Comparison of ENCODE assay signal across 7 mouse cellular contexts in the genomic region with DNA sequence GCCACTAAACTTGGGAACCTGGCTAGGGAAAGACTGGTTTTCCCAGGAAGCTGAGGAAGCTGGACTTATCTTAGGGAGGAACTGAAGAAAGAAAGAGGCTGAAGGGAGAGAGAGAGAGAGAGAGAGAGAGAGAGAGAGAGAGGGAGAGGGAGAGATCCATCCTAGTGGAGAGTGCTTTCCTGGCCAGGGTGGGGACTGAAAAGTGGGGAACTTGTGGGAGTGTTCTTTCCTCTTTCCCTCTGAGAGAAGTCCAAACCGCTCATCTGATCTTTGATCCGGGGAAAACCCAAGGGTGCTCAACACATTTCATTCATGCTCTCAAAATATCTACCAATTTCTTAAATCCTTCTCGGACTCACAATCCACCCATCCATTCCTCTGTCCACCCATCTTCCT. TPM values are rescaled to one million over a fixed set of nuclear protein-coding genes. Genes with fewer than 3 reads are reported as not detected.
DNase-seq lines count a peak whose midpoint lies in the region; ATAC-seq lines count a peak whose summit lies in the region.

No protein-coding gene starts in this region.

- H3K4me1 ChIP-seq in lung, embryonic 16.5 days (replicated peaks; ENCODE audit: control insufficient read depth, insufficient read depth, low read length): peaks cover 16% of the 10 kb centered on the region
- peaks cover 12% of the 10 kb centered on the region for H3K4me1 ChIP-seq in forebrain, embryonic 12.5 days
- peaks cover 20% of the 10 kb centered on the region for H3K4me1 ChIP-seq in limb, embryonic 15.5 days
- H3K4me1 ChIP-seq in stomach, embryonic 16.5 days (ENCODE audit: control insufficient read depth, insufficient read depth, low read length): 0 out of 2 replicates have a peak, but pooled peaks cover 9% of the 10 kb centered on the region

- no peaks in the 10 kb centered on the region for H3K36me3 ChIP-seq in lung, embryonic 16.5 days (ENCODE audit: control insufficient read depth, insufficient read depth, low read length)
- no peaks in the 10 kb centered on the region for H3K36me3 ChIP-seq in forebrain, embryonic 12.5 days (replicated peaks)
- H3K36me3 ChIP-seq in limb, embryonic 15.5 days: no peaks in the 10 kb centered on the region
- no peaks in the 10 kb centered on the region for H3K36me3 ChIP-seq in stomach, embryonic 16.5 days (ENCODE audit: control insufficient read depth, insufficient read depth, low read length)

- 23% methylated on average over 3 of the region's 3 CpGs for WGBS in lung, embryonic 16.5 days
- WGBS in forebrain, embryonic 12.5 days: 13% methylated on average over 3 of the region's 3 CpGs
- 19% methylated on average over 3 of the region's 3 CpGs for WGBS in limb, embryonic 15.5 days
- 24% methylated on average over 3 of the region's 3 CpGs for WGBS in stomach, embryonic 16.5 days

- no peaks in the 10 kb centered on the region for H3K27me3 ChIP-seq in lung, embryonic 16.5 days (ENCODE audit: control insufficient read depth, insufficient read depth, low read depth, low read length)
- H3K27me3 ChIP-seq in forebrain, embryonic 12.5 days: peaks cover 31% of the 10 kb centered on the region
- H3K27me3 ChIP-seq in limb, embryonic 15.5 days: no peaks in the 10 kb centered on the region; the same call in 1 of the 2 replicates
- H3K27me3 ChIP-seq in stomach, embryonic 16.5 days (ENCODE audit: control insufficient read depth, insufficient read depth, low read length): no peaks in the 10 kb centered on the region

- peak overlapping the region; percentile 53 for H3K4me3 ChIP-seq in lung, embryonic 16.5 days (ENCODE audit: low read length)
- peak overlapping the region; percentile 41 for H3K4me3 ChIP-seq in forebrain, embryonic 12.5 days (replicated peaks)
- peak overlapping the region; percentile 52 for H3K4me3 ChIP-seq in limb, embryonic 15.5 days
- peak overlapping the region; percentile 60 for H3K4me3 ChIP-seq in stomach, embryonic 16.5 days (replicated peaks; ENCODE audit: low read length)

- peak overlapping the region; percentile 47 for H3K27ac ChIP-seq in lung, embryonic 16.5 days (ENCODE audit: low read length)
- no peak overlapping the region for H3K27ac ChIP-seq in forebrain, embryonic 12.5 days
- peak overlapping the region; percentile 78 for H3K27ac ChIP-seq in limb, embryonic 15.5 days
- peak overlapping the region; percentile 39; the same call in 1 of the 2 replicates for H3K27ac ChIP-seq in stomach, embryonic 16.5 days (ENCODE audit: low read length)

- peak overlapping the region; percentile 60 for H3K4me2 ChIP-seq in lung, embryonic 16.5 days (ENCODE audit: low read depth, low read length)
- peak overlapping the region; percentile 75 for H3K4me2 ChIP-seq in forebrain, embryonic 12.5 days
- H3K4me2 ChIP-seq in limb, embryonic 15.5 days: peak overlapping the region; percentile 81
- H3K4me2 ChIP-seq in stomach, embryonic 16.5 days (ENCODE audit: low read depth, low read length): peak overlapping the region; percentile 82

- peak overlapping the region; percentile 66 for H3K9ac ChIP-seq in lung, embryonic 16.5 days (ENCODE audit: low read length)
- H3K9ac ChIP-seq in forebrain, embryonic 12.5 days: peak overlapping the region; percentile 49
- no peak overlapping the region for H3K9ac ChIP-seq in limb, embryonic 15.5 days
- peak overlapping the region; percentile 71 for H3K9ac ChIP-seq in stomach, embryonic 16.5 days (ENCODE audit: low read length)

- no peaks in the 10 kb centered on the region for H3K9me3 ChIP-seq in lung, embryonic 16.5 days (ENCODE audit: control insufficient read depth, low read length)
- no peaks in the 10 kb centered on the region for H3K9me3 ChIP-seq in forebrain, embryonic 12.5 days
- no peaks in the 10 kb centered on the region for H3K9me3 ChIP-seq in limb, embryonic 15.5 days
- H3K9me3 ChIP-seq in stomach, embryonic 16.5 days (replicated peaks; ENCODE audit: control insufficient read depth, low read length): no peaks in the 10 kb centered on the region

- DNase-seq in lung, postnatal 36 days: no peak
- no peak for DNase-seq in left cerebral cortex, adult 18-20 months (ENCODE audit: low spot score in 2 of 2)
- DNase-seq in T-cell, adult 2 months (ENCODE audit: low spot score): no peak

- peak; percentile 39 for ATAC-seq in lung, embryonic 16.5 days (ENCODE audit: low read depth)
- no peak; the same call in 1 of the 2 replicates for ATAC-seq in forebrain, embryonic 12.5 days (ENCODE audit: low FRiP score)
- ATAC-seq in limb, embryonic 15.5 days (ENCODE audit: insufficient number of reproducible peaks, low FRiP score, low TSS enrichment, low read depth): no peak
- ATAC-seq in stomach, embryonic 16.5 days (ENCODE audit: insufficient read depth, low FRiP score): 0 out of 2 replicates have a peak, but pooled peaks have one; percentile 28

RNA-seq across cellular contexts. Expression of a gene that starts 0.4 kb away (rescaled TPM):
- 34.8 and 35.7 TPM in 2 replicates for polyA plus RNA-seq in lung, embryonic 16.5 days (2015; fragmentation: Nextera tagmentation; extraction: Ambion mirVana)
- 1.9 and 2.3 TPM in 2 replicates for polyA plus RNA-seq in forebrain, embryonic 12.5 days (2016; fragmentation: Nextera tagmentation; extraction: Ambion mirVana)
- 50.2 and 63.0 TPM in 2 replicates for polyA plus RNA-seq in limb, embryonic 15.5 days (2015; fragmentation: Nextera tagmentation; extraction: Ambion mirVana)
- polyA plus RNA-seq in stomach, embryonic 16.5 days (2015; fragmentation: Nextera tagmentation; extraction: Ambion mirVana): 26.5 and 33.8 TPM in 2 replicates
- 1 to 10 TPM; 3.2 to 4.7 TPM for total RNA-seq in left cerebral cortex, adult 18-20 months (2021)

Comparison
In these comparisons a context has a peak if more than half of its experiments do, and no peak if none do; other contexts are left out.
1. ATAC-seq: peak in lung, embryonic 16.5 days (single experiment) and stomach, embryonic 16.5 days (single experiment); none in forebrain, embryonic 12.5 days (single experiment) and limb, embryonic 15.5 days (single experiment).
2. Peak in every context shown above with its lines, with median percentiles within 50 percentile points of each other: H3K4me2 ChIP-seq and H3K4me3 ChIP-seq.